Mouse (Mus musculus) adrenal gland, postnatal 14 days (tissue): ENCODE results near the gene Thbs3. TPM values are rescaled to one million over a fixed set of nuclear protein-coding genes. Genes with fewer than 3 reads are reported as not detected.

Source experiments
- DNase-seq: peaks from one replicate; pipeline ENCODE4 v3.0.0; 2021; ENCODE audit warnings: mixed read lengths
- total RNA-seq: library from RNA; stranded (reverse); gene quantifications from 2 replicates; pipeline ENCODE4 v1.2.3, GENCODE M21; 2021

Gene Thbs3
- total RNA-seq, 1 experiment from 2014 or later, result 9.0 TPM

- DNase-seq, result peak; percentile 94
Observed at GRCm38 (mm10) chr3:89227307-89228179, 12.6 kb downstream of the Thbs3 start.

- peak; percentile 92 for DNase-seq
Observed at GRCm38 (mm10) chr3:89228180-89228549, 13.2 kb downstream of the Thbs3 start.

- DNase-seq, result no peak
Observed at GRCm38 (mm10) chr3:89228836-89229235, 13.9 kb downstream of the Thbs3 start, which contains the start of gene Muc1. TSS of gene Muc1 (plus strand) at chr3:89229057.

GRCm38 (mm10) chr3:89229276-89229675 is 14.3 kb downstream of the Thbs3 start:
- no peak for DNase-seq

GRCm38 (mm10) chr3:89230561-89230960 is 15.6 kb downstream of the Thbs3 start:
- no peak for DNase-seq

GRCm38 (mm10) chr3:89231345-89231744 is 16.4 kb downstream of the Thbs3 start:
- DNase-seq, result no peak

- DNase-seq, result no peak
Observed at GRCm38 (mm10) chr3:89231772-89232275, 16.8 kb downstream of the Thbs3 start.

GRCm38 (mm10) chr3:89232614-89233013 is 17.6 kb downstream of the Thbs3 start:
- DNase-seq, result no peak

GRCm38 (mm10) chr3:89233562-89234110 is 18.7 kb downstream of the Thbs3 start:
- no peak for DNase-seq

- DNase-seq, result no peak
Observed at GRCm38 (mm10) chr3:89236516-89236915, 21.5 kb downstream of the Thbs3 start.

- DNase-seq, result no peak
Observed at GRCm38 (mm10) chr3:89237682-89238081, 22.7 kb downstream of the Thbs3 start.

GRCm38 (mm10) chr3:89238494-89238893 is 23.5 kb downstream of the Thbs3 start:
- no peak for DNase-seq

- peak; percentile 82 for DNase-seq
Observed at GRCm38 (mm10) chr3:89242331-89242895, 27.4 kb downstream of the Thbs3 start.

- peak; percentile 59 for DNase-seq
Observed at GRCm38 (mm10) chr3:89243609-89244008, 28.6 kb downstream of the Thbs3 start.

GRCm38 (mm10) chr3:89244158-89244981 is 29.4 kb downstream of the Thbs3 start:
- DNase-seq, result peak; percentile 59

GRCm38 (mm10) chr3:89244982-89245687 is 30.2 kb downstream of the Thbs3 start:
- DNase-seq, result peak; percentile 60

GRCm38 (mm10) chr3:89245688-89246171 is 30.8 kb downstream of the Thbs3 start, which contains the start of gene Krtcap2:
TSS of gene Krtcap2 (plus strand) at chr3:89245966.
- DNase-seq, result peak; percentile 43

GRCm38 (mm10) chr3:89246261-89247100 is 31.5 kb downstream of the Thbs3 start, which contains the start of gene Trim46:
TSS of gene Trim46 (minus strand) at chr3:89246309.
- peak; percentile 95 for DNase-seq

GRCm38 (mm10) chr3:89247466-89247865 is 32.5 kb downstream of the Thbs3 start:
- DNase-seq, result no peak

GRCm38 (mm10) chr3:89250435-89251040 is 35.6 kb downstream of the Thbs3 start:
- DNase-seq, result peak; percentile 75
